Mouse (Mus musculus): ENCODE measurements around the gene Ppp6r2. TPM values are rescaled to one million over a fixed set of nuclear protein-coding genes. Genes with fewer than 3 reads are reported as not detected.

Ppp6r2 gene
- 25.7 and 26.4 TPM in 2 replicates for polyA plus RNA-seq (2015; fragmentation: Nextera tagmentation; extraction: Ambion mirVana)

GRCm38 (mm10) chr15:89210915-89211715 lies at the start of gene Ppp6r2:
Gene Ppp6r2, plus strand, starts transcription at chr15:89211553.
- H3K27me3 ChIP-seq (ENCODE audit: control insufficient read depth, insufficient read depth, low read depth, low read length) = no peaks in the 10 kb centered on the region
- H3K27ac ChIP-seq (ENCODE audit: low read length) = peak within 1 kb of the TSS; percentile 91
- H3K9ac ChIP-seq (ENCODE audit: low read length) = peak within 1 kb of the TSS; percentile 99
- 3% methylated on average over 64 of the region's 73 CpGs for WGBS
- H3K9me3 ChIP-seq (ENCODE audit: control insufficient read depth, low read length) = no peaks in the 10 kb centered on the region
- H3K4me1 ChIP-seq (replicated peaks; ENCODE audit: control insufficient read depth, insufficient read depth, low read length) = peaks cover 6% of the 10 kb centered on the region; the same call in 1 of the 2 replicates
- ATAC-seq (ENCODE audit: low read depth) = peak; percentile 90
- peak within 1 kb of the TSS; percentile 69 for H3K4me2 ChIP-seq (ENCODE audit: low read depth, low read length)
- H3K36me3 ChIP-seq (ENCODE audit: control insufficient read depth, insufficient read depth, low read length) = no peaks in the 10 kb centered on the region; the same call in 1 of the 2 replicates
- H3K4me3 ChIP-seq (ENCODE audit: low read length) = peak within 1 kb of the TSS; percentile 99

DNA sequence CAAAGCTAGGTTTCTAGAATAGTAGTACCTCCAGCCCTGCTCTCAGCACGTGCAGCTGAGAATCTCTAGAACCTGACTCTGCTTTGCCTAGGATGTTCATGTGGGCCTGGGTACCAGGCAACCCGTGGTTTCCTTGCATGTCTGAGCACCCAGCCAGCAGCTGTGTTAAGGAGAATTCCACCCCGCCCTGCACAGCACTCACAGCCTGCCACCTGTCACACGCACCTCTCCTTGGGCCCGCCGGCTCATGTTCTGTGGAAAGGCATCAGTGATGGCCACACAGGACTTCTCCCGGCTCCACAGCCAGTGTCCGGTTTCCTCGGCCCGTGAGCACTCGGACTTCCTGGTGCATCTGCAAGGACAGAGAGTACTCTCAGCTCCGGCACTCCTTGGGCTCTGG lies 45.9 kb upstream of the Ppp6r2 start:
- no peak overlapping the region for H3K9ac ChIP-seq (ENCODE audit: low read length)
- ATAC-seq (ENCODE audit: low read depth) = no peak
- no peaks in the 10 kb centered on the region for H3K27me3 ChIP-seq (ENCODE audit: control insufficient read depth, insufficient read depth, low read depth, low read length)
- H3K9me3 ChIP-seq (ENCODE audit: control insufficient read depth, low read length) = no peaks in the 10 kb centered on the region
- H3K27ac ChIP-seq (ENCODE audit: low read length) = no peak overlapping the region
- peaks cover 66% of the 10 kb centered on the region for H3K36me3 ChIP-seq (ENCODE audit: control insufficient read depth, insufficient read depth, low read length)
- H3K4me1 ChIP-seq (replicated peaks; ENCODE audit: control insufficient read depth, insufficient read depth, low read length) = peaks cover 24% of the 10 kb centered on the region
- H3K4me3 ChIP-seq (ENCODE audit: low read length) = no peak overlapping the region
- no peak overlapping the region for H3K4me2 ChIP-seq (ENCODE audit: low read depth, low read length)
- WGBS = 90% methylated on average over 12 of the region's 12 CpGs

GRCm38 (mm10) chr15:89168922-89169321 lies 42.4 kb upstream of the Ppp6r2 start:
- Histone ChIP-seq H3K36me3 (ENCODE audit: control insufficient read depth, insufficient read depth, low read length) (peaks cover 40% of the 10 kb centered on the region), H3K4me2 (ENCODE audit: low read depth, low read length) (peak overlapping the region; percentile 46)

DNA sequence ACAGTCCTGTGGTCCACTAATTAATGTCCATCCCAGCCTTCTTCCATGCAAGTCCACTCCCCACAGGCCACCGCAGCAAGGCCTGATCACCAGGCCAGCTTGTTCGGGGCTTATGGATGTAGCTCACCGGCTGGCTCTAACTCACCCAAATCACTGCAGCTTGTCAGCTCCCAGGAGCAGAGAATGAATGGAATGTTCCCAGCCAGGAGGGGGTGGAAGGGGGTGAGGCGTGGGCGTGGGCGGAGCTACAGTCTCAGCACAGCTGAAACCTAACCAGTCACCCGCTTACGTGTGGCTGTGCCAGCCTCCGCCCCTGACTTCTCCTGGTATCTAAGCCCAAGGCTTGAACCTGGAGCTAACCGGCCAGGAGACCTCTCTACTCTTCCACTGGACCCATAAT lies 41.9 kb upstream of the Ppp6r2 start:
- H3K36me3 ChIP-seq (ENCODE audit: control insufficient read depth, insufficient read depth, low read length) = peaks cover 35% of the 10 kb centered on the region
- WGBS = 4% methylated on average over 10 of the region's 10 CpGs
- H3K9me3 ChIP-seq (ENCODE audit: control insufficient read depth, low read length) = no peaks in the 10 kb centered on the region
- peaks cover 48% of the 10 kb centered on the region for H3K4me1 ChIP-seq (replicated peaks; ENCODE audit: control insufficient read depth, insufficient read depth, low read length)
- peak; percentile 90 for ATAC-seq (ENCODE audit: low read depth)
- H3K9ac ChIP-seq (ENCODE audit: low read length) = peak overlapping the region; percentile 46
- peak overlapping the region; percentile 46 for H3K4me2 ChIP-seq (ENCODE audit: low read depth, low read length)
- no peaks in the 10 kb centered on the region for H3K27me3 ChIP-seq (ENCODE audit: control insufficient read depth, insufficient read depth, low read depth, low read length)
- peak overlapping the region; percentile 89 for H3K27ac ChIP-seq (ENCODE audit: low read length)
- peak overlapping the region; percentile 30 for H3K4me3 ChIP-seq (ENCODE audit: low read length)

More at GRCm38 (mm10) chr15:89168922-89169321, 42.4 kb upstream of the Ppp6r2 start:
- peak overlapping the region; percentile 30 for H3K4me3 ChIP-seq (ENCODE audit: low read length)
- H3K27ac ChIP-seq (ENCODE audit: low read length) = peak overlapping the region; percentile 89
- no peaks in the 10 kb centered on the region for H3K27me3 ChIP-seq (ENCODE audit: control insufficient read depth, insufficient read depth, low read depth, low read length)
- WGBS = 36% methylated on average over 10 of the region's 10 CpGs
- ATAC-seq (ENCODE audit: low read depth) = no peak
- peak overlapping the region; percentile 46 for H3K9ac ChIP-seq (ENCODE audit: low read length)
- no peaks in the 10 kb centered on the region for H3K9me3 ChIP-seq (ENCODE audit: control insufficient read depth, low read length)
- peaks cover 43% of the 10 kb centered on the region for H3K4me1 ChIP-seq (replicated peaks; ENCODE audit: control insufficient read depth, insufficient read depth, low read length)

- peak overlapping the region; percentile 89 for H3K27ac ChIP-seq (ENCODE audit: low read length)
- H3K36me3 ChIP-seq (ENCODE audit: control insufficient read depth, insufficient read depth, low read length) = peaks cover 28% of the 10 kb centered on the region
- H3K9me3 ChIP-seq (ENCODE audit: control insufficient read depth, low read length) = no peaks in the 10 kb centered on the region
- no peak overlapping the region; the same call in 1 of the 2 replicates for H3K9ac ChIP-seq (ENCODE audit: low read length)
- H3K27me3 ChIP-seq (ENCODE audit: control insufficient read depth, insufficient read depth, low read depth, low read length) = no peaks in the 10 kb centered on the region
- H3K4me3 ChIP-seq (ENCODE audit: low read length) = no peak overlapping the region
- no peak for ATAC-seq (ENCODE audit: low read depth)
- H3K4me1 ChIP-seq (replicated peaks; ENCODE audit: control insufficient read depth, insufficient read depth, low read length) = peaks cover 54% of the 10 kb centered on the region
- WGBS = 22% methylated on average over 3 of the region's 3 CpGs
- no peak overlapping the region; the same call in 1 of the 2 replicates for H3K4me2 ChIP-seq (ENCODE audit: low read depth, low read length)
Observed at GRCm38 (mm10) chr15:89170102-89170501, 41.3 kb upstream of the Ppp6r2 start.

GRCm38 (mm10) chr15:89171526-89172051 lies 39.8 kb upstream of the Ppp6r2 start:
- Histone ChIP-seq H3K4me2 (ENCODE audit: low read depth, low read length) (no peak overlapping the region), H3K9ac (ENCODE audit: low read length) (no peak overlapping the region), H3K4me3 (ENCODE audit: low read length) (no peak overlapping the region), H3K27ac (ENCODE audit: low read length) (no peak overlapping the region), H3K4me1 (replicated peaks; ENCODE audit: control insufficient read depth, insufficient read depth, low read length) (peaks cover 69% of the 10 kb centered on the region), H3K36me3 (ENCODE audit: control insufficient read depth, insufficient read depth, low read length) (peaks cover 15% of the 10 kb centered on the region), H3K27me3 (ENCODE audit: control insufficient read depth, insufficient read depth, low read depth, low read length) (no peaks in the 10 kb centered on the region), H3K9me3 (ENCODE audit: control insufficient read depth, low read length) (no peaks in the 10 kb centered on the region)
- 85% methylated on average over 5 of the region's 5 CpGs for WGBS
- no peak for ATAC-seq (ENCODE audit: low read depth)

DNA sequence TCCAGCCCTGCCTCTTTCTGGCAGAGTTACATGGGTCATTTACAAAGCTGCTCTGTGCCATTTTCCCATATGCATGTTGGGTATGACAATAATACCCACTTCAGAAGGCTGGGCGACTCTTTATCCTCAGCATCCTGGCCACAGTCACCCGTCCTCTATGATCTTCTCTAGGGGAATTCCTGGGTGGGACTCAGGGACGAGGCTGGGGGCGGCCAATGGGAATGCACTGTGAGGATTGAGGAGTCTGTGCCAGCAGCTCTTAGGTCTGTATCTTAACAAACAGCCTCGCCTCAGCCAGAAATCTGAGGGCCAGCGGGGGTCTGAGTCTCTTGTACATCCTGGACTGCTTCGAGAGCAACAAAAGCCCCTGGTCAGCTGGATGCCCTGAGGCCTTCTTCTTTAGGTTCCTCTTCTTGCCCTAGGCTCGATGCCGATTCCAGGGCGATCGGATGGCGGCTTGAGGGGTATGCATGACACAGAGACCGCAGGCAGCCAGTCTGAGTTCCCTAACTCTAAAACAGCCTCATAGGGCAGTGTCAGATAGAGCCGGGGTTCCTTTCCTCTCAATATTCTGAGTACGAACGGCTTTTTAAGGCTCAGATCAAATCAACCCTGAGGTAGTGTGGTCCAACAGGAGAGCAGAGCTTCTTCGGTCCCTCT lies 38.9 kb upstream of the Ppp6r2 start:
- WGBS = 44% methylated on average over 17 of the region's 17 CpGs
- Histone ChIP-seq H3K4me1 (replicated peaks; ENCODE audit: control insufficient read depth, insufficient read depth, low read length) (peaks cover 78% of the 10 kb centered on the region), H3K27ac (ENCODE audit: low read length) (peak overlapping the region; percentile 47; the same call in 1 of the 2 replicates), H3K4me3 (ENCODE audit: low read length) (peak overlapping the region; percentile 54), H3K27me3 (ENCODE audit: control insufficient read depth, insufficient read depth, low read depth, low read length) (no peaks in the 10 kb centered on the region), H3K36me3 (ENCODE audit: control insufficient read depth, insufficient read depth, low read length) (peaks cover 7% of the 10 kb centered on the region), H3K4me2 (ENCODE audit: low read depth, low read length) (peak overlapping the region; percentile 100), H3K9me3 (ENCODE audit: control insufficient read depth, low read length) (no peaks in the 10 kb centered on the region), H3K9ac (ENCODE audit: low read length) (peak overlapping the region; percentile 70)
- ATAC-seq (ENCODE audit: low read depth) = no peak

GRCm38 (mm10) chr15:89173024-89173905 lies 38.1 kb upstream of the Ppp6r2 start:
- no peak for ATAC-seq (ENCODE audit: low read depth)
- peak overlapping the region; percentile 54 for H3K4me3 ChIP-seq (ENCODE audit: low read length)
- WGBS = under 1% methylated on average over 63 of the region's 65 CpGs
- peak overlapping the region; percentile 47; the same call in 1 of the 2 replicates for H3K27ac ChIP-seq (ENCODE audit: low read length)
- no peaks in the 10 kb centered on the region for H3K9me3 ChIP-seq (ENCODE audit: control insufficient read depth, low read length)
- no peaks in the 10 kb centered on the region for H3K27me3 ChIP-seq (ENCODE audit: control insufficient read depth, insufficient read depth, low read depth, low read length)
- H3K9ac ChIP-seq (ENCODE audit: low read length) = peak overlapping the region; percentile 70
- peak overlapping the region; percentile 100 for H3K4me2 ChIP-seq (ENCODE audit: low read depth, low read length)
- peaks cover 1% of the 10 kb centered on the region; the same call in 1 of the 2 replicates for H3K36me3 ChIP-seq (ENCODE audit: control insufficient read depth, insufficient read depth, low read length)
- peaks cover 86% of the 10 kb centered on the region for H3K4me1 ChIP-seq (replicated peaks; ENCODE audit: control insufficient read depth, insufficient read depth, low read length)

Data from lung, embryonic 16.5 days (tissue).